Mouse (Mus musculus): ENCODE measurements around the gene Ctnnd2.
A peak's percentile ranks its signal among the peaks of the same experiment; 100 is the strongest.

Ctnnd2 gene

DNA sequence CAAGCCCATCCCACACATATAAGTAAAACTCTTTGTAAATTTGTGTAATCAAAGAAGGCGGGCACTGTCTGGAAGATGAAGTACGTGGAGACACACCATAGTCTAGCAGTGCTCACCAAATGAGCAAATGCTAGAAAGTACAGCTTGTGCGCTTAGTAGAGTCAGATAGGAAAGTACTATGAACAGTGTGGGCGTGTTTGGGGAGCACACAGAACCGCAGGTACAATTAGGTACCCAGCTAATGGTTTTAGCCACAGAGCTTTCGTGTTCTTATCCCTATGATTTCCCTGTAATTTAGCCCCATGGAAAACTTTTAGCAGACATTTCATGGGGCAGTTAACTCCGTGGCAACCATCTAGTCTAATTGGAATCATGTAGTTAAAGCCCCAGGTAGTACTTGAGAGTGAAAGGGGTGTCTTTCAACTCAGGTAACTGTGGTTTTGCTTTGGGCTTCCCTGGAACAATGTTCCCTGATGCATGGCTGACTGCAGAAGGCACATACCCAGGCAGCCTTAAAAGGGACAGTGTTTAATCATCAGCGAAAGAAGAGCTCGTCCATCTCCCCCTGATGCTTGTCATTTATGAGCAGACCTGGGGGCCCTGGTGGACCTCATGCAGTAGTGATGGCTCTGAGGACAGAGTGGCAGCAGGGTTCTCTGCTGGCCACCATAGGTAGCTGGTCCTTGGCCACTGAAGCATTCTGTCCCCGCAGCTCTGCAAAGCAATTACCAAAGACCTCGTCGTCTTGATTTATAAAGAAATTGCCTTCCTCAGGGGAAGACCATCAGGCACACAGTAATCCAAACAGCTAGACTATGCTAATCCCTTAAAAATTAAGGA, 697.5 kb downstream of the Ctnnd2 start:
- no peak for DNase-seq (ENCODE audit: low read depth, low spot score)

DNA sequence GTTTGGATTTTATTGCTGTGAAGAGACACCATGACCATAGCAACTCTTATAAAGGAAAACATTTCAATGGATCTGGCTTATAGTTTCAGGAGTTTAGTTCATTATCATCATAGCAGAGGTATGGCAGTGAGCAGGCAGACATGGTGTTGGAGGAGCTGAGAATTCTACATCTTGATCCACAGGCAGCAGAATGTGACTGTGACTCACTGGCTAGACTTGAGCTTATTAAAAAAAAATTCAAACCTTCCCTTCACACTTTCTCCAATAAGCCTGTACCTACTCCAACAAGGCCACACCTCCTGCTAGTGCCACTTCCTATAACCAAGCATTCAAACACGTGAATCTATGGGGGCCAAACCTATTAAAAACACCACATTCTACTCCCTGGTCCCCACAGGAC, 703.1 kb downstream of the Ctnnd2 start:
- no peak for DNase-seq (ENCODE audit: low read depth, low spot score)

DNA sequence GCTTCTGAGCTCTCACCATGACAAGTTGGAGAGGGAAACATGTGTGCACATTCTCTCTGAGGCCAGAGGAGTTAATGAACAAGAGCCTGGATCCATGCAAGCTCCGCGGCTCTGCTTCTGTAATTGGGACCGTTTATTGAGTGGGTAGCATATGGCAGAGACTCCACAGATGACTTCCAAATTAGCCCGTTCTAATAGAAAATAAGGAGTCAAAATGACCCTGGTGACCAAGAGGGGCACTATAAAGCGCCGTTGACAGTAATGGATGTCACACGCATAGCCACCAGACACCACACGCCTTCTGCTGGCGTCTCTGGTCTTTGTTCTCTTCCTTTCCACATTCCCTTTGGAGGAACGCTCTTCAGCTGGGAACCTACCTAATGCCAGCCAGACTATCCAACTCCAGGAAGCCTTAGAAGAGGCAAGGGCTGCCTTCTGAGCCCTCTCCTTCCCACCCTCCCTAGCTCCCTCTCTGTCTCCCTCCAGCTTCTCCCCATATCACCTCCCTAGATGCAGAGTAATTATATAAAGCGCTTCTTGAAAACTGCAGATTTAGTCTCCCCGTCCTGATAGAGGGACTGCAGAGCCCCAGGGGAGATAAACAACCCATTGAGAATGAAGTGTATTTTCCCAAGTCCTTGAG, 712.4 kb downstream of the Ctnnd2 start:
- no peak for DNase-seq (ENCODE audit: low read depth, low spot score)

DNA sequence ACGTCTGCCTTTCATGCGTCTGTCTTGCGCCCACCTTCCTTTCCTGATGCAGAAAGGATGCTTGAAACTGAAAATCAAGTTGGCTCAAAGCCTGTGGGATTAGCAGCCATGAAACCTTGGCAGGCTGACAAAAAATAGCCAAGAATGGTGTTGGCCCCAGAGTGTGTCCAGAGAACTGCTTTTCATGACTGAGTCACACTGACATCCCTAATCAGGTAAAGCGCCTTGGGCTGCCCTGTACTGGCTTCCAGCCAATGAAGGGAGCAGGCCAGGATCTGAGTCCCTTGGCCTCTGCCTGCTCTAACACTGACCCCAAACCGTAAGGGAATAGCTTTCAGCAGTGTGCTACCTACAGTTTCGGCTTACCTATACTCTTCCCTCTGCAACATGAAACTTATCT, 713.0 kb downstream of the Ctnnd2 start:
- no peak for DNase-seq (ENCODE audit: low read depth, low spot score)

DNA sequence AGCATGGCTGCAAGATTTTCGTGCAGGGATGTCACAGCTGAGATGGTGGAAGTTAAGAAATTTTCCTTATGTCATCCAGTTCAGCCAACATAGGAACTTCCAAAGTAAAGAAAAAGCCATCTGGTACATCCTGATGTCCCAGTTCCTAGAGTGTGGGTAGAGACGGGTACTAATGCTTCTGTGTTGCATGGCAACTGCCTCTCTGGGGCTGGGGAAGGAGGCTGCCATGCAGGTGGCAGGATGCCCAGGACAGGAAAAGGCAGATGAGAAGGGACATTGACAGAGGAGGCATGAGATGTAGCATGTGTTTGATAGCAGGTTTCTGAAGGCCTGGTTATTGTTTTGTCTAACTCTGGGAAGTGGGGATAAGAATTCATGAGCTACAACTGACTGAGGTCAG, 715.2 kb downstream of the Ctnnd2 start:
- no peak for DNase-seq (ENCODE audit: low read depth, low spot score)

DNA sequence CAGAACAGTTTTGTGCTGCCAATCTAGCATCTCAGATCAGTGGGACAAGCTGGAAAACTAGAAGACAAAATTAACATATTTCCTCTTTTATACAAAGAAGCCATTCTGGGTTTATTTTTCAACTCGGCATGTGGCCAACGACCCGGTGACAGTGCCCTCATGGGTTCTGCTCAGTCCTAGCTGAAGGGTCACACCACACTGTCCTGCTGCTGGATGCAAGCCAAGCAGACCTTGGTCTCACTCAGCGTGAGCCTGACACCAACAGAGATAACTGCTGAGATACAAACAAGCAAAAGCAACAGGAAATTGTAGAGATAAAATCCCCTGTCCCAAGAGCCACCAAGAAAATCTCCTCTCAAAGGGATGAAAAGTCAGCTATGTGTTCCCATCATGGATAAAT, 719.6 kb downstream of the Ctnnd2 start:
- no peak for DNase-seq (ENCODE audit: low read depth, low spot score)

DNA sequence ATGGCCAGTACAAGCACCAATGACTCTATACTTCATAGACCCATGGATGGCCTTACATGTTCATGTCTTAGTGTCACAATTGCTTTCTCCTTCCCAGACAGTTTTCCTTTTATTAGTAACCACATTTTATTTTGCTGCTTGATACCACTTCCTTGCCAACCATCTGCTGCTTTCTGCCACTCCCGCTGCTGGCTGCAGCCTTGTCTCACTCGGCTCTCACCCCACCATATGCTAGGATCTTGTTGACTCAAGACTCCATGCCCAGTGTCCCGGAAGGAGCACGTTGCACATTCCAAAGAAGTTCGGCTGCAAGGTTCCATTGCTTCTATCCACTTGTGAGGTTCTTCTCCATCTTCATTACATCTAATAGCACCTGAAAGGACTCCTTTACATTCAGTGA, 722.7 kb downstream of the Ctnnd2 start:
- DNase-seq (ENCODE audit: low read depth, low spot score) = no peak

DNA sequence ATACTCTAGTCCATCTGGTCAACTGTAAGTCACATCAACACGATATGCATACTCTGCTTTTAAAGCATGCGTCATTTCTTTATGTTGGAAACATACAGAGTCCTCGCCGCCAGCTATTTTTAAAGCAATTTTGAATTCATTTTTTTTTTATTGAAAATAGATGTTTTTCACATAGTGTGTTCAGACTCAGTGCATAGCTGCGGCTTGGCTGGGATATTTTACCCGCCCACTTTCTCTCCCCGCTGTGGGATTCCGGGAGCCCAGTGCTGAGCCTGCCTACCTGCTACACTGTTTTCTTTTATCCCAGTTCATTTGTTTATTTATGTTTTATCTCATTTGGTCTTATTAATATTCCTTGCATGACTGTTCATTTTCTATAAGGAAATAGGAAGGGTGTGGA, 724.9 kb downstream of the Ctnnd2 start:
- no peak for DNase-seq (ENCODE audit: low read depth, low spot score)

DNA sequence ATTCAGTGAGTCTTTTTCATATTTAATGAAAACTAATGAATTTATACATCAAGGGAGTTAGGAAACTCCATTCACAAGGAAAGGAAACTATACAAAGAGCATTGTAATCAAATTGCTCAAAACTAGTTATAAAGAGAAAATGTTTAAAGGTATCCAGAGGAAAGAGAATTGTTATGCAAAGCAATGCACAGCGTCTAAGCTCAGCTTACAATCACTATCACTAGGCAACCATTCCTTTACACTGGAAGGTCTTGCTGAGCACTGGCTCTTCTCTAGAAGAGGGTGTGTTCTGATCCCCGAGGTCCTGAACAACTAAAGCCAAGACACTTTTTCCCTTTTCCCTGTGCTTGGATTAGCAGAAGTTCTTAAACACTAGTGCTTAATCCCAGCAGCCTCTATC, 735.6 kb downstream of the Ctnnd2 start:
- DNase-seq (ENCODE audit: low read depth, low spot score) = no peak

DNA sequence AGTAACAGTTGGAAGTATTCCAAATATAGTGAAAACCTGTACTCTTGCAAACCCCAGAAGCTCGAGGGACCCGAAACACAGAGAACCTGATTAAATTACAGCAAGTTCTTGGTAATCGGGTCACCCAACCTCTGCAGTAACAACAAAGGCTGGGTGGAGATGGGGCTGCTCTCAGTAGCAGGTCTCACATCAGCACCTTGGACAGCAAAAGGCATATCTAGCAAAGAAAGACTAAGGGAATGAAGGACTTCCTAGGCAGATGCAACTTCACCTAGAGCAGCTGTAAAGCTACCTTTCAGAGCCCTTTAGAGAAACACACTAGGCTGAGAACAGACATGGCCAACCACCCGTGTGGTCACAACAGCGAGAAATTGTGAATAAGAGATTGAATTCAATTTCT, 741.0 kb downstream of the Ctnnd2 start:
- no peak for DNase-seq (ENCODE audit: low read depth, low spot score)

DNA sequence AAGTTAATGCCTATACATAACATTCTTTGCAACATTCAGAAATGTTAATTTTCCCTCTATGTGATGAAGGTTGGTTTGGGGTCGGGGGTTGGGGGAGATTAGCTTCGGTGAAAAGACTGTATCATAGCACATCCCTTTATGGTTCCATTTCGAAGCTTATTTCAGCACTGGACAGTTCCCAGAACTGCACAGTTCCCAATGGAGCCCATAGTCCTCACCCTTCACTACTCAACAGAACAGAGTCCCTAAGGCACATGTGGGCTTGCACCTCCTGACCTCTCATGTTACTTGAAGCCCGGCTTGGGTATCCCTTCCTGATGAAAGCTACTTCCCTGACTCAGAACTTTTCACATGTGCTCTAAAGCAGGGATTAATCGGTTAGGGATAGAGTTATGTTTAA, 753.4 kb downstream of the Ctnnd2 start:
- DNase-seq (ENCODE audit: low read depth, low spot score) = no peak

DNA sequence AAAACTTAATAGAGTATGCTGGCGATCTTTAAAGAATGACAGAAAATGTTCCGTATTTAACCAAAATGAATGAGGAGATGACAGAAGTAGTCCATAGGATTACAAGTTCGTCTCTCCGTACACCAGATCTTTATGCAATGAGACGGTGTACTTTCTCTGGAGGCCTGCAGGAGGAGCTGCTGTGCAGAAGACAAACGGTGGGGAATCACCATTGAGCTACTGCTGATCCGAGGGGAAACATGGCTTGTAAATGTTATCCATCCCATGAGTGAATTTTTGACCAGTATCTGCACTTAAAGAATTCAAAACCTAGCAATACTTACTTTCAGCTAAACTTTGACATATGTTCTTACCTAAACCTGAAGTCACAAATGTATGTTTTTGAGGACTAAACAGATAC, 755.2 kb downstream of the Ctnnd2 start:
- DNase-seq (ENCODE audit: low read depth, low spot score) = peak; percentile 5

DNA sequence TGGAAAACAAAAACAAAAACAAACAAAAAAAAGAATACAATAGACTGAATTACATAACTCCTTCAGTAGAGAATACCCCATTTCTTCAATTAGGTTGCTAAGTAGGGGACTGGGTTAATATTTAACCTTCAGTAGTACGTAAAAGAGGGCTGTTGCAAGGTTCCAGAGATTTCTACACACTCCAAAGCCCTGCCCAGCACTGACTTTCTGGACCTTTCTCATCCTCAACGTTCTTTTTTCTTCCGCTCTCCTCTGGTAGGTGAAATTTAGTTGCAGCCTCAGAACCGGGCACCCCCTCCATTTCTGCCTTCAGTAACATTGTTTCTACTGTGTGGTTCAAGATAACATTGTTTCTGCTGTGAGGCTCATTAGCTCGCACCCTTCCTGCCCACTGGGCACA, 759.5 kb downstream of the Ctnnd2 start:
- no peak for DNase-seq (ENCODE audit: low read depth, low spot score)

DNA sequence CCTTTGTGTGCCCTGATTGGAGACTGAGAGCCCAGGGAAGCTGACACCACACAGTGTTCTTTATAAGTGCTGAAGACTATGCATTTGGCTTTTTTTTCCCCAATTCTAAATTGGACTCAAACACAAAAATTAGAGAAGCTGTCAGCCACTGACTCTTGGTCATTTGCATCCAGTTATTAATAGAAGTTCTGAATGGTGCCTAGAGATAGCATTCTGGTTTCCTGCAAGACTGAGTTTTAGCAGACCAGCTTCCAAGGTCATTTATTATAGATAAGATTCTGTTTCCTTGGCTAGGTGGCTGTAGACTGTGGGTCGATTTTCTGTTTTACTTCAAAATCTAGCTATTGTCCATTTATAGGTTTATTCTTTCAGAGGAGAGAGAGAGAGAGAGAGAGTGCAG, 773.5 kb downstream of the Ctnnd2 start:
- DNase-seq (ENCODE audit: low read depth, low spot score) = no peak

DNA sequence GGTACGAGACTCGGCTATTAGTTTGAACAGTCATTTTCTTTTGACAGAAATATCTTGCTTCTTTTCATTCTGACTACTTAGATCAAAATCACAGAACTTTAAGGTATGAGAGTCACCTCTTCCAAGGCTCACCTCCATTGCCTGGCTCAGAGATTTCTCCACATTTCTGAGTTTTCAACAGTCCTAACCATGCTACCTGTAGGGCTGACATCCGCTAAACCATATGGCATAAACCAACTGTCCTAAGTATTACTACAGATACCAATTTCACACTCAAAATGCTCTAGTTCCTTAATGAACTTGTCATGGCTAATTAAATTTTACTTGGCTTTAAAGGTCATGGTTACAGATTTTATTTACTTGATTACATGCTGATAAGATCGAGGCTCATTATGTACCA, 786.1 kb downstream of the Ctnnd2 start:
- no peak for DNase-seq (ENCODE audit: low read depth, low spot score)

DNA sequence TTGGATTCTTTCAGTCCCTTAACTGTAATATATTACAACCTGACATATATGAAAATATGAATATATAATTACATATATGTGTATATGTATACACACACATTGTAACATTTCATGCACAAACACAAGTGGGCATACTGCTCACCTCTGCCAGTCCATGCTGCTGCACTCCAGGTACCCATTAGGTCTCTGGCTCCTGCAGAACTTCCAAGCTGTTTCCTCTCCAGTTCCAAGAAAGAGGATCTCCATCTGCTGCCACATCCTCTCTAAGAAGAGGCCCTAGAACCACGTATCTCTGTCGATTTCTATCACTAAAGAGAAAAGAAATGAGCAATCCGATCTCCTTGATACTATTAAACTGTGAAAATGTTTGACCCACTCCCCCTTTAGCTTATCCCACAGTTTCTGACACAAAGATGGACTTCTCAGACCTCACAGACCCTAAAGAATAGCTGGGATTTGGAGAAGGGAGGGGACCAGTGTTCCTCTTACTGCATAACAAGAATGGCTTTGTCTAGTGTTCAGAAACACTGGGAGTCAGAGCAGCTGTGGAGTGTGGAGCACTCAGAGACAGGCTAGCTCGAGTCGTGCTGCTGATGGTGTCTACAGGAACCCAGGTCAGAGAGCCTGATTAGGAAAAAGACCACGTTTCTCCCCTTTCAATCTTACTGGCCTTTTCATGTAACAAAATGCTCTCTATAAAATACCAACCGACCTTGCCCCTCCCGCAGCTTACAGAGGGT, 790.2 kb downstream of the Ctnnd2 start:
- DNase-seq (ENCODE audit: low read depth, low spot score) = no peak

DNA sequence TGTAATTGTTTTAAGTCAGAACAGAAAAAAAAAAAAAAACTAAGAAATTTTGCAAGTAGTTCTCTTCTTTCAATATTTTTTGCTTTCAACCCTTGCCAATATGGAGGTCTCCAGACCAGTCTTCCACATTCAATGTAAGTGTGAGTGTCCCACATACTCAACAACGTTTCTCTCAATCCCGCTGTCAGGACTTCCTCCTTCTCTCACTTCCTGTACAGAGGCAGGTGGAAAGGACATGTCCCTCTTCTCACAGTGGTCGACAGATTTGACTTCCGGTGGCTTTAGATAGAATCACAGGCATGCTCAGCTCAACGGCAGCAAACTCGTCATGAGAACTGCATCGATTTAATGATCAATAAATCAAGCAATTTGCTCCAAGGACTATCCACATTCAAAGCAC, 791.7 kb downstream of the Ctnnd2 start:
- DNase-seq (ENCODE audit: low read depth, low spot score) = no peak

DNA sequence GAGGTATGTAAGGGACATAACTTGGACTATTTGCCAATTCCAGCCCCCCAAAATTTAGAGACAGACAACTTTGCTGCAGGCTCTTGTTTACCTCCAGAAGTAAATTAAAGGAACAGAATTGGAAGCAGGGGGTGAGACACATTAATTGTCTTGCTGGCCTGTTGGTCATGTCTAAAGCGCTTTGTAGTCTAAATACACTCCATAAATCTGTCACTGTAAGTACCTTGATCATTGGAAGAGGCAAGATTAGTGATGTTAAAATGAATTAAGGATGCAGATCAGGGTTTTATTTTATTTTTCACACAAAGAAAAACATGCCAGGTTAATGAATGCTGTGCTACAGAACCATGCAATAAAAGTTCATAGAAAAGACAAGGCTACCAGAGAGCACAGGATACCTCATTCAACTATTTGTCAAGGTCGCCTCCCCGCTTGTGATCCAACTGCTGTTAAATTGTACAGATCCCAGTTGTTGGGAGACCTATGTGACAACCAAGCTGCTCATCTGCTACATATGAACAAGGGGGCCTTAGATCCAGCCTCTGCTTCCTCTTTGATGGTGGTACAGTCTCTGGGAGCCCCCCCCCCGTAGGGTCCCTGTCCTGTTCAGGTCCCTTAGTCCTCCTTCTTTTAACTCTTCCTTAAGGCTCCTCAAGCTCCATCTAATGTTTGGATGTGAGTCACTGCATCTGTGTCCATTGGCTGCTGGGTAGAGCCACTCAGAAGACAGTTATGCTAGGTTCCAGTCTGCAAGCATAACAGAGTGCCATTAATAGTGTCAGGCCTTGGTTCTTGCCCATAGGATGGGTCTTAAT, 792.7 kb downstream of the Ctnnd2 start:
- DNase-seq (ENCODE audit: low read depth, low spot score) = no peak

DNA sequence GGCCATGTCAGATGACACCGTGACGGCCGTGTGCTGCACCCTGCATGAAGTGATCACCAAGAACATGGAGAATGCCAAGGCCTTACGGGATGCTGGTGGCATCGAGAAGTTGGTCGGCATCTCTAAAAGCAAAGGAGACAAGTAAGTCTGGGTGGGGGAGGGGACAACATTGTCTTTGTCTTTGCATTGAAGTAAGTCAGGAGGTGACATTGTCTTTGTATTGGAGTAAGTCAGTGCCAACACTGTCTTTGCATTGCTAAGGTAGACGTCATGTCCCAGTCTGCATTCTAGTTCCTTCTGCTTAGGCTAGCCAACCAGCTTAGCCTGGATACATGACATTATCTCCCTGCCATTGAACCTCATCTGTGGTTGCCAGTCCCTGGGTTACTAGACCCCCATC, 794.4 kb downstream of the Ctnnd2 start:
- no peak for DNase-seq (ENCODE audit: low read depth, low spot score)

DNA sequence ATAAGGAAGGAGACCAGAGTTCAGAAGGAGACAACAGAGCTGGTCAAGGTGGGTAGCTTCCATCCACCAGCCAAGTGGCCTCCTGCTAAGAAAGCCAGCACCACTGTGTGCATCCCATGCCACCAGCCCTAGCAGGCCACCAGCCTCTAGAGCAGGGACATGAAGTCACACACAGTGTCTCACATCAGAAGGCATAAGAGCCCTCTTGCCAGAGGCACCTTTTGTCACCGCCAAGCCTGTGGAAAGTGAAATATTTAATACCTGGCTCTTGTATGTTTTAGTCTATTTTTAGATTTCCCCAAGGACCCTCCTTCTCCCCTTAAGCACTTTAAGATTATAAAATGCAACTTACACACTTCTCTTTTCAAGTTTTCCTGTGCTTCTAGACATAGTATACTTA, 802.0 kb downstream of the Ctnnd2 start:
- no peak for DNase-seq (ENCODE audit: low read depth, low spot score)

DNA sequence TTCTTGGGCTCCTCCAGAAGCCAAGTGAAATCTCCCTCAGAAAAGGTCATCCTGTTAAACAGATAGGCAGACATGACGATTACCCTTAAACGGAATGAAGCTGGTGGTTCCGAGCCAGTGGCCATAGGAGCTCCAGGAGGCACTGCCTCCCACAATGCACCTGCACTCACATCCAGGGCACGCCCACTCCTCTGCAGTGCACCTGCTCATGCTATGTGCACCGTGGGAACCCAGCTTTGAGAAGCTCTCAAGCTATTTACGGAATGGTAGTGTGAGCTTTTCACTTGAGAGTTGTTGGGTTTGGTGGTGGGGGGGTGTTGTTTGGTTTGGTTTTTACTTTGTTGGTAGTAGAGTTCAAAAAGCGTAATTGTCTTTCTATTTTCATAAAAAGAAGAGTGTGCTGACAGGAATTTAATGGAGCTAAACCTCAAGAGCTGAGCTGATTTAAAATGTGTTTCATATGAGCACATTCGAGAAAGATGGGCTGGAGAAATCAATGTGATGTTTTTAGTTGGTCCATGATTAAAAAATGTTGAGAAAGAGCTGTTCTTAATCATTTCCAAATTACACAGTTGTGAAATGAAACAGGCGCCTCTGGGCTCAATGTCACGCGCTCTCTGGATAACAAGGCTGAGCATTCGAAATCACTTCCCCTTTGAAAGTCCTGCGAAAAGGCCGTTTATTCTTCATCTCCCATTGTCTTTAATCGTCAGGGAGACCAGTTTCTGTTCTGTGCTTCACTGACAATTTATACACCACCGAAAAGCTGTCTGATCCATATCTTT, 802.8 kb downstream of the Ctnnd2 start:
- no peak for DNase-seq (ENCODE audit: low read depth, low spot score)
